Comparison of ENCODE assay signal across 8 mouse cellular contexts in the genomic region with DNA sequence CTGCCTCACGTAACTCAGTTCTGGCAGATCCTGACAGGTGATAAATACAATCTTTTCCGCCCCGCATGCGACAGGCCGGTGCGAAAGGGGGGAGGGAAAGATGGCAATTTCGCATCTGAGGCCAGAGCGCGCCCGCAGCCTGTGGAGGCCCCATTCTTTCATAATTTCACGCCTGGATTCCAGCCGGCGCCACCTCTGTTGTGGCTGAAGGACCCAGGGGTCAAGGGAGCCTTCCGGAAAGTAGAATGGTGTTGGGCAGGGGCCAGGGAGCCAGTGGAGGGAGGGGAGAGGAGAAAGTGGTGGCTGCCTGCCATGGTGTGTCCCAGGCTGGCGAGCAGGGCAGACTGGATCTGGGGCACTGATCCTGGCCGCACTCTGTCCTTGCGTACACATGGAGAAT.
DNase-seq lines count a peak whose midpoint lies in the region; ATAC-seq and TF ChIP-seq lines count a peak whose summit lies in the region.

No protein-coding gene starts in this region.

- no peak for ATAC-seq in intestine, embryonic 16.5 days
- ATAC-seq in intestine, embryonic 15.5 days: no peak
- peak; percentile 57; the same call in 1 of the 2 replicates for ATAC-seq in hindbrain, embryonic 14.5 days (ENCODE audit: low FRiP score)
- ATAC-seq in lung, postnatal 0 days: peak; percentile 28
- no peak for ATAC-seq in monocyte, adult 5-6 weeks (replicated peaks; ENCODE audit: insufficient number of reproducible peaks, low FRiP score, low TSS enrichment, poor library complexity, severe bottlenecking)

- no peaks in the 10 kb centered on the region for H3K9me3 ChIP-seq in intestine, embryonic 16.5 days (ENCODE audit: control insufficient read depth, low read length)
- no peaks in the 10 kb centered on the region for H3K9me3 ChIP-seq in intestine, embryonic 15.5 days
- H3K9me3 ChIP-seq in hindbrain, embryonic 14.5 days (ENCODE audit: control insufficient read depth, low read length): no peaks in the 10 kb centered on the region
- no peaks in the 10 kb centered on the region for H3K9me3 ChIP-seq in lung, postnatal 0 days (ENCODE audit: low read length)

- H3K36me3 ChIP-seq in intestine, embryonic 16.5 days (ENCODE audit: control insufficient read depth, insufficient read depth, low read length): no peaks in the 10 kb centered on the region
- no peaks in the 10 kb centered on the region for H3K36me3 ChIP-seq in intestine, embryonic 15.5 days
- no peaks in the 10 kb centered on the region for H3K36me3 ChIP-seq in hindbrain, embryonic 14.5 days (replicated peaks; ENCODE audit: control insufficient read depth, insufficient read depth)
- H3K36me3 ChIP-seq in lung, postnatal 0 days (ENCODE audit: insufficient read depth, low read length): no peaks in the 10 kb centered on the region

- TF ChIP-seq EP300 in lung, postnatal 0 days (IDR thresholded peaks at IDR 0.05): no peak

- no peak overlapping the region for H3K4me3 ChIP-seq in intestine, embryonic 16.5 days (ENCODE audit: low read length)
- no peak overlapping the region for H3K4me3 ChIP-seq in intestine, embryonic 15.5 days (replicated peaks)
- no peak overlapping the region for H3K4me3 ChIP-seq in hindbrain, embryonic 14.5 days (replicated peaks; ENCODE audit: low read length)
- no peak overlapping the region for H3K4me3 ChIP-seq in lung, postnatal 0 days (ENCODE audit: low read depth, low read length)

- H3K4me2 ChIP-seq in intestine, embryonic 16.5 days (ENCODE audit: low read depth, low read length): no peak overlapping the region
- no peak overlapping the region for H3K4me2 ChIP-seq in intestine, embryonic 15.5 days (replicated peaks)
- peak overlapping the region; percentile 33 for H3K4me2 ChIP-seq in hindbrain, embryonic 14.5 days (replicated peaks)
- 0 out of 2 replicates have a peak overlapping the region, but pooled peaks have one; percentile 8 for H3K4me2 ChIP-seq in lung, postnatal 0 days (replicated peaks; ENCODE audit: low read depth, low read length)

- WGBS in intestine, embryonic 16.5 days: 52% methylated on average over 17 of the region's 17 CpGs
- WGBS in intestine, embryonic 15.5 days: 60% methylated on average over 17 of the region's 17 CpGs
- 12% methylated on average over 17 of the region's 17 CpGs for WGBS in hindbrain, embryonic 14.5 days
- WGBS in lung, postnatal 0 days: 41% methylated on average over 15 of the region's 17 CpGs

- 0 out of 2 replicates have a peak overlapping the region, but pooled peaks have one; percentile 14 for H3K9ac ChIP-seq in intestine, embryonic 16.5 days (ENCODE audit: low read depth, low read length)
- H3K9ac ChIP-seq in intestine, embryonic 15.5 days: no peak overlapping the region
- 0 out of 2 replicates have a peak overlapping the region, but pooled peaks have one; percentile 10 for H3K9ac ChIP-seq in hindbrain, embryonic 14.5 days
- no peak overlapping the region for H3K9ac ChIP-seq in lung, postnatal 0 days (replicated peaks; ENCODE audit: low read depth)

- TF ChIP-seq CTCF in lung, postnatal 0 days (IDR thresholded peaks at IDR 0.05): no peak

- H3K27ac ChIP-seq in intestine, embryonic 16.5 days (ENCODE audit: low read length): no peak overlapping the region
- no peak overlapping the region for H3K27ac ChIP-seq in intestine, embryonic 15.5 days
- no peak overlapping the region for H3K27ac ChIP-seq in hindbrain, embryonic 14.5 days
- no peak overlapping the region for H3K27ac ChIP-seq in lung, postnatal 0 days (ENCODE audit: low read length)

- no peaks in the 10 kb centered on the region for H3K4me1 ChIP-seq in intestine, embryonic 16.5 days (ENCODE audit: control insufficient read depth, insufficient read depth, low read length)
- H3K4me1 ChIP-seq in intestine, embryonic 15.5 days (replicated peaks): no peaks in the 10 kb centered on the region
- peaks cover 3% of the 10 kb centered on the region; the same call in 1 of the 2 replicates for H3K4me1 ChIP-seq in hindbrain, embryonic 14.5 days (replicated peaks; ENCODE audit: control insufficient read depth, insufficient read depth, low read length)
- H3K4me1 ChIP-seq in lung, postnatal 0 days (ENCODE audit: insufficient read depth, low read depth, low read length): no peaks in the 10 kb centered on the region

- peak; percentile 60 for DNase-seq in embryo, embryonic 9.5 days (ENCODE audit: extremely low spot score)
- peak; percentile 64 for DNase-seq in hindbrain, embryonic 14.5 days (ENCODE audit: low spot score)
- DNase-seq in lung, postnatal 0 days (ENCODE audit: low spot score): peak; percentile 34
- DNase-seq in ovary, postnatal 36 days (ENCODE audit: low spot score): peak; percentile 48
- DNase-seq in frontal cortex, postnatal 10 days (ENCODE audit: low spot score in 2 of 2): no peak

- no peaks in the 10 kb centered on the region for H3K27me3 ChIP-seq in intestine, embryonic 16.5 days (replicated peaks; ENCODE audit: control insufficient read depth, insufficient read depth, low read length)
- no peaks in the 10 kb centered on the region; the same call in 1 of the 2 replicates for H3K27me3 ChIP-seq in intestine, embryonic 15.5 days (replicated peaks)
- H3K27me3 ChIP-seq in hindbrain, embryonic 14.5 days (ENCODE audit: control insufficient read depth, insufficient read depth, low read length): peaks cover 8% of the 10 kb centered on the region; the same call in 1 of the 2 replicates
- H3K27me3 ChIP-seq in lung, postnatal 0 days (replicated peaks; ENCODE audit: insufficient read depth, low read length): no peaks in the 10 kb centered on the region

Comparison
In these comparisons a context has a peak if more than half of its experiments do, and no peak if none do; other contexts are left out.
1. H3K9ac ChIP-seq: peak in intestine, embryonic 16.5 days (single experiment) and hindbrain, embryonic 14.5 days (single experiment); none in intestine, embryonic 15.5 days (single experiment) and lung, postnatal 0 days (single experiment).
2. ATAC-seq: peak in hindbrain, embryonic 14.5 days (single experiment) and lung, postnatal 0 days (single experiment); none in intestine, embryonic 16.5 days (single experiment), intestine, embryonic 15.5 days (single experiment) and monocyte, adult 5-6 weeks (single experiment).
3. H3K4me2 ChIP-seq: peak in hindbrain, embryonic 14.5 days (single experiment) and lung, postnatal 0 days (single experiment); none in intestine, embryonic 16.5 days (single experiment) and intestine, embryonic 15.5 days (single experiment).
4. DNase-seq: peak in embryo, embryonic 9.5 days (single experiment), hindbrain, embryonic 14.5 days (single experiment), lung, postnatal 0 days (single experiment) and ovary, postnatal 36 days (single experiment); none in frontal cortex, postnatal 10 days (0 of 2).